Mouse (Mus musculus) splenic B cell, adult 2 months (primary cell): ENCODE measurements around the gene Olfr484.
"Not testable (repeated sequence)": the region's sequence is repeated elsewhere in the genome, so short reads cannot be mapped to it uniquely, and the experiment has no call there.

Experiments used
- DNase-seq: peaks from one replicate; pipeline ENCODE4 v3.0.0-alpha.2; 2011; ENCODE audit warnings: low read depth, low spot score
- H3K27me3 ChIP-seq: 2 replicates; pipeline ENCODE4 v1.6.1; 2012; ENCODE audit warnings: mild to moderate bottlenecking, low read length, moderate library complexity, mixed read lengths; ENCODE audit not compliant: control insufficient read depth, poor library complexity, insufficient read depth, severe bottlenecking
- H3K36me3 ChIP-seq: 2 replicates; pipeline ENCODE4 v1.6.1; 2012; ENCODE audit warnings: mild to moderate bottlenecking, low read length, moderate library complexity, mixed read lengths; ENCODE audit not compliant: control insufficient read depth, poor library complexity, insufficient read depth, severe bottlenecking

Olfr484 gene

DNA sequence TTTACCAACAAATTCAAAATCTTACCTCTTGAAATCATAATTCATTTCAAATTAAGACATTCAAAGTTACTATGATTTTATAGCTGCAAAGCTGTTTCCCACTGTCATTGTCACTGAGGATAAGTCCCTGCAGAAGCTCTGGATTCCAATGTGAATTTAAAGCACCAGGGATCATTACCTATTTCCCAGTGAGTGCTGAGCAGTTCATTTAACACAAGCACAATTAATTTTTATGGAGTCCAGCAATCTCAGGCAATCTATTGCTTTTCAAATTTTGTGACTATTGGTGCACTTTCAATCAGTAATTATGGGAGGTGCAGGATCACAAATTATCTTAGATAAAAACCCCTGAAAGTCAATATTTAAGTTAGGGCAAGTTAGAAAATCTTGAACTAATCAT, at the start of gene Olfr484:
TSS of gene Olfr484 (minus strand) at position 101 of the 400 bp plus-strand sequence.
- no peak for DNase-seq
- no peaks in the 10 kb centered on the region for H3K36me3 ChIP-seq
- H3K27me3 ChIP-seq = no peaks in the 10 kb centered on the region

GRCm38 (mm10) chr7:108172642-108173041, 45.4 kb upstream of the Olfr484 start, which contains the start of gene Olfr486:
Gene Olfr486 (minus strand): TSS chr7:108172742.
- H3K27me3 ChIP-seq, DNase-seq, H3K36me3 ChIP-seq: not testable (repeated sequence)

- no peaks in the 10 kb centered on the region for H3K27me3 ChIP-seq
- no peak for DNase-seq
These were observed 32.5 kb upstream of the Olfr484 start, which contains the start of gene Olfr485 for GRCm38 (mm10) chr7:108159771-108160170. Gene Olfr485 (minus strand): TSS chr7:108159871.

DNA sequence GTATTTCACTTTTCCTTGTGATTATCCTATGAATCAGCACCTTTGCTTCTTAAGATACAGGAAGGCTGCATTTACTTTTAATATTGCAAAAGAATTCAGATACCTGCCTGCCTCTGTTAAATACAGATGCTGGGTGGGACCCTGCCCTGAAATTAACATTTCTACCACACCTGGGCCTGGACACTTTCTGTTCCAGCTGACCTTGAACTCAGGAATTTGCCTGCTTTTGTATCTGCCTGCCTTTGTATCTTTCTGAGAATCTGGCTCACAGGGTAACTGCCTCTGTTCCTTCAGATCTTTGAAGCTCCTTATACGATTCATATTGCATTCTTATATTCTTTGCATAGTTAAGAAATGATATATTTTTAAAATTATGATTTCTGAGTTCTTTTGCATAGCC, 5.8 kb downstream of the Olfr484 start:
- no peaks in the 10 kb centered on the region for H3K27me3 ChIP-seq
- DNase-seq = no peak

More at GRCm38 (mm10) chr7:108159771-108160170, 32.5 kb upstream of the Olfr484 start, which contains the start of gene Olfr485:
- H3K36me3 ChIP-seq = no peaks in the 10 kb centered on the region

GRCm38 (mm10) chr7:108120681-108121080, 6.6 kb downstream of the Olfr484 start:
- Histone ChIP-seq H3K27me3 (no peaks in the 10 kb centered on the region), H3K36me3 (no peaks in the 10 kb centered on the region)
- no peak for DNase-seq

More for the DNA sequence above, 5.8 kb downstream of the Olfr484 start:
- no peaks in the 10 kb centered on the region for H3K36me3 ChIP-seq

GRCm38 (mm10) chr7:108100549-108100948, 26.7 kb downstream of the Olfr484 start, which contains the start of gene Olfr483:
Gene Olfr483 (plus strand): TSS chr7:108100849.
- DNase-seq = no peak
- Histone ChIP-seq H3K27me3 (no peaks in the 10 kb centered on the region), H3K36me3 (no peaks in the 10 kb centered on the region)

GRCm38 (mm10) chr7:108097486-108097885, 29.8 kb downstream of the Olfr484 start, which contains the start of gene Olfr482:
Gene Olfr482 (minus strand): TSS chr7:108097586.
- Histone ChIP-seq H3K36me3 (no peaks in the 10 kb centered on the region), H3K27me3 (no peaks in the 10 kb centered on the region)
- DNase-seq = no peak

DNA sequence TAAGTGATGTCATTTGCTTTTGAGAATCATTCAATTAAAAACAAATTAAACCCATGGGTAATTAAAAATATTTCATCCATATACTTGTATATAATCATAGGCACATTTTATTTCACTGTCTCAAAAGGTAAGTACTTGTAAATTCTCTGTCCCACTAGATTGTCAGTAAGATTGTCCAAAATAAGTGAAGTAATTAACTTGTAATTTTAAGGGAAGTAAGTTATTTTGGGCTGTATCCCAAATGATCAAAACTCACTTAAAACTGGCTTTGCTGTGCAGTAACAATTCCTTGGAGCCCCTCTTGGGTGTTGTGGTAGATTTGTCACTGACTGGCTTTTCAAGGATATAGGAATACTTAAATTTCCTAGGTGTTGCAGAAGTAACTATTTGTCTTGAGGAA, 47.7 kb downstream of the Olfr484 start, which contains the start of gene Olfr481:
TSS of gene Olfr481 (plus strand) at position 301 of the 400 bp plus-strand sequence.
- no peaks in the 10 kb centered on the region for H3K36me3 ChIP-seq
- DNase-seq = no peak
- H3K27me3 ChIP-seq = no peaks in the 10 kb centered on the region
